Mouse (Mus musculus) monocyte, adult 59 days (primary cell): Measurements from ENCODE around the gene Zfp385a. TPM values are rescaled to one million over a fixed set of nuclear protein-coding genes. Genes with fewer than 3 reads are reported as not detected.

Experiments
- total RNA-seq, 2 experiments: library from RNA; stranded (reverse); gene quantifications; one replicate each; pipeline ENCODE4 v1.2.4; 2023

The Zfp385a gene
- total RNA-seq = 100 to 1,000 TPM; 119 to 145 TPM

DNA sequence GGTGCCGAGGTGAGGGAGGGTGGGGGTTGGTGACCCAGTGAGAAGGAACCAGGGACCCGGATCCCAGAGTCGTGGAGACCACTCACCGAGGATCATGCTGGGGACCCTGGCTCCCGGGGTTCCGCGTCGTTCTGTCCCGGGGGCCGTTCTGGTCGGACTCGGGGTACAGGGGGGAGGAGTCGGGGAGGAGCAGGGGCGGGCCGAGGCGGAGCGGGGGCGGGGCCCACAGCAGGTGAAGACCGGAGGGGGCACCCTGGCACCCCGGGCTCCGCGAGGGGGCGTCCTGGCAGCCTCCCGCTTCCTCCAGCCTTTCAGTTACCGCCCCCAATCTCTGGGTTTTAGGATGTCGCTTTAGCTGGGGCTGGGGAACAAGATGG is at the start of gene Zfp385a:
Gene Zfp385a, minus strand, starts transcription at position 133 of the 377 bp plus-strand sequence.

DNA sequence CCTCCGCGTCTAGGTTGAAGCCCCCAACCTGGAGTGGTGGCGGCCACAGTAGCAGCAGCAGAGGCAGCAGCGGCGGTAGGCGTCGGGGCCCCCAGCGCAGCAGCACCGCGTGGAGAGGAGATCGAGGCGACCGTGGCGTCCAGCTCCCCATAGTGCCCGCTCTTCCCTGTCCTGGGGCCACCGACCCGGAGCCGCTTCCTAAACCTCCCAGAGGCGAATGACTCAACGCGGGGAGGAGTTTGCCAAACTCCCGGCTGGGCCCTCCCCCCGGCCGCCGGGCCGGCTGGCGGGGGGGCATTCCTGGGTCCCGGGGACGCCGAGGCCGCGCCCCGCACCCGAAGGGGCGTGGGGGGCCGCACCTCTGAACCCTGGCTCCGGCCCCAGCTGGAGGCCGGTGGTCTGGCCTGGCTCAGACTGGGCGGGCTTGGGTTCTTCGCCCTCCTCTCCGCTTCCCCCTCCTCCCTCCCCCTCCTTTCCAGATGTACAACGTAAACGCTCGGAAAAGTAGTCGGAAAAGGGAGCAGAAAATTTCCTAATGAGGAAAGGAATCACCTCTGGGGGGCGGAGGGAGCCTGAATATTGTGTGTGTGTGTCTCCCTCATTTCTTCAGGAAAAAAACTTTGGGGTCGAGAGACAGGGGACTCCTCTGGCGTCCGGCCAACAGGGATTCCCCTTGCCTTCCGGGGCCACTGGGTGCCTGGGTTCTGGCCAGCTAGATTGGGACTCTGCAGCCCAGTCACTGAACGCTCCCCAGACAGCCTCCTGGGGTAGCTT is 26.7 kb upstream of the Zfp385a start, which contains the start of gene Itga5:
Gene Itga5, minus strand, starts transcription at position 388 of the 774 bp plus-strand sequence.

DNA sequence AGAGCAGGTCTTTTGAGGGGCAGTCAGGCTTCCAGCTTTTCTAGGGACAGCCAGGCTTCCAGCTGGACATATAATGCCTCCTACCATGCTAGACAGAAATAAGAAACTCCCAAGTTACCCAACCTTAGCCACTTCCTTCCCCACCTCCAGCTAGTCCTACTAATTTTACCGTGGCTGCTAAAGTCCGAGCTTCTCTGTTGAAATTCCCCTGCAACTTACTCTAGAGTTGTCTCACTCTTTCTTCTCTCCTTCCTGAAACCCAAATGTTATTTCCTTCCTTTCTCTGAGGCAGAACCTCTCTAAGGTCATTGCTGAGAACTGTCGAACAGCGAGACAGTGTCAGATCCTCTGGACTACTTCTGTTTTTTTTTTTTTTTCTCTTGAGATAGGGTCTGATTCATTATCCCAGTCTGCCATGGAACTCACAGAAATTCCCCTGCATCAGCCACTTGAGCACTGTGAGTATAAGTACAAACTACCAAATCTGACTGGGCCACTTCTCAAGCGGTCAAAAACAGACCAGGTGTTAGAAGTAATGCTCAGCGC is 29.5 kb downstream of the Zfp385a start, which contains the start of gene Gpr84:
Gene Gpr84, minus strand, starts transcription at position 248 of the 546 bp plus-strand sequence.

DNA sequence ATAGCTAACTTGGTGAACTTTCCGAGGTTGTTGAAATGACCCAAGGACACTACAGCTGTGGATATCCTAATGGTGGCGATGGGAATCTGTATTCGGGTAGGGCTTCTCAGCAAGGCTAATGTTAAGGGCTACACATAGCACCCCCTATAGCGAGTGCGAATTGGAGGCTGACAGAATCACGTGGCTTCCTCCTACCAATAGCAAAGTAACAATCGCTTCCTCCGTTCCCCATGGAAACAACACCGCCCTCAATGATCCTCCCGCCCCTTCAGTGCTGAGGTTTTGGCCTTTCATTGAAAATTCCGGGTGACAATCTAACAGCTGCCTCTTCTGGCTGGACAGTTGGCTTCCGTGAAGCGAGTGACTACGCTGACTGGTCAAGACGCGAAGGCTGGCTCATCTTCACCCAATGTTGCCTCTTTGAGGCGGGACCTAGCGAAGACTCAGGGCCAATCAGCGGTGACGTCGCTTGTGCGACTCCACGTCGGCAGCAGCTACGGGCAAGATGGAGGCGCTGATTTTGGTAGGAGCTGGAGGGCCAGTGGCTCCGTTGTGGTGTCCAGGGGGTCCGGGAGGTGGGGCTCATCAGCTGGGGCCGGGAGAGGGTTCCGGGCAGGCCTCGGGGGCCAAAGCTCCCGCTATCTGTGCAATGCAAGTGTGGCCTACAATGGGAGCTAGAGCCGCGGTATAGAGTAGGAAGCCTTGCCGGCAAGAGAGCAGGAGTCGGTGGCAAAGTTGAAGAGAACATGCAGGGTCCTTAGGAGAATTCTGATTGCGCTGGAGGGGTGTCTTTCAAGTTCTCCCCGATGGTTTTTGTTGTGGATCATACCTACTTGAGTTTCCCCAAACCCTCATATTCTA is 67.2 kb downstream of the Zfp385a start, which contains the start of gene Copz1:
Gene Copz1, plus strand, starts transcription at position 296 of the 861 bp plus-strand sequence.

Other genes with a start within 250 kb of the Zfp385a start
- 1 to 10 TPM; 3.2 to 3.5 TPM for gene Smug1, start 173.0 kb downstream of the Zfp385a start, total RNA-seq
- 10 to 100 TPM in 1 of 2 experiments, 1 to 10 TPM in 1; 9.1 to 13.8 TPM for gene Cbx5, start 100.3 kb downstream of the Zfp385a start, total RNA-seq
- 100 to 1,000 TPM; 297 to 355 TPM for gene Hnrnpa1, start 99.7 kb downstream of the Zfp385a start, total RNA-seq
- gene Nfe2, start 81.7 kb downstream of the Zfp385a start, total RNA-seq = 100 to 1,000 TPM; 104 to 107 TPM
- gene Copz1, start 67.4 kb downstream of the Zfp385a start, total RNA-seq = 100 to 1,000 TPM; 107 to 123 TPM
- gene Gpr84, start 29.5 kb downstream of the Zfp385a start, total RNA-seq = 1 to 10 TPM; 1.3 to 2.1 TPM
- gene Itga5, start 26.7 kb upstream of the Zfp385a start, total RNA-seq = 10 to 100 TPM; 78.4 to 84.2 TPM
- gene Gtsf1, start 90.4 kb upstream of the Zfp385a start, total RNA-seq = under 1 TPM in 1 of 2 experiments, not detected in 1; 0.82 TPM
- gene Gtsf2, start 108.4 kb upstream of the Zfp385a start, total RNA-seq = not detected
- gene Nckap1l, start 113.7 kb upstream of the Zfp385a start, total RNA-seq = 100 to 1,000 TPM; 366 to 377 TPM
- 10 to 100 TPM; 57.6 to 73.3 TPM for gene Pde1b, start 162.9 kb upstream of the Zfp385a start, total RNA-seq
- not detected for gene Ppp1r1a, start 197.9 kb upstream of the Zfp385a start, total RNA-seq
- not detected for gene Glycam1, start 225.0 kb upstream of the Zfp385a start, total RNA-seq